Mouse (Mus musculus) cerebellum, adult 2 months (tissue): ENCODE data around the gene Pde4a. TPM values are rescaled to one million over a fixed set of nuclear protein-coding genes. Genes with fewer than 3 reads are reported as not detected.

Experiments used
- DNase-seq, 2 experiments: peaks; one replicate each; pipeline ENCODE4 v3.0.0; 2021
- H3K27ac ChIP-seq: fragments of 200-500 bp; 2 replicates; pipeline ENCODE4 v1.5.1; 2012; ENCODE audit warnings: low read length, control low read depth, inconsistent platforms; ENCODE audit not compliant: insufficient read depth
- H3K27me3 ChIP-seq: fragments of 200-500 bp; 2 replicates; pipeline ENCODE4 v1.6.1; 2012; ENCODE audit warnings: inconsistent platforms, mild to moderate bottlenecking, low read length, moderate library complexity; ENCODE audit not compliant: control insufficient read depth, insufficient read depth
- H3K4me1 ChIP-seq: fragments of 200-500 bp; 2 replicates; pipeline ENCODE4 v1.6.1; 2011; ENCODE audit warnings: low read length; ENCODE audit not compliant: control insufficient read depth, insufficient read depth
- H3K4me3 ChIP-seq: fragments of 200-500 bp; replicated peaks from 2 replicates; pipeline ENCODE3; 2011; ENCODE audit warnings: mild to moderate bottlenecking, low read depth, low read length, control low read depth; ENCODE audit not compliant: insufficient read depth
- CTCF ChIP-seq: fragments of 200-500 bp; IDR thresholded peaks from 2 replicates; pipeline ENCODE4 v1.5.1; 2011; ENCODE audit warnings: low read depth, mild to moderate bottlenecking, control low read depth, low read length, moderate library complexity, borderline replicate concordance; ENCODE audit not compliant: insufficient read depth
- POLR2A ChIP-seq: fragments of 200-500 bp; IDR thresholded peaks from 2 replicates; pipeline ENCODE4 v1.6.1; 2011; ENCODE audit warnings: low read length, control low read depth, borderline replicate concordance; ENCODE audit not compliant: insufficient read depth
- WGBS: fragments of 180-500 bp; shearing (Covaris S2); methylation state at CpG from one replicate; pipeline ENCODE4 v1.1.7; 2018; 5-methylcytosine and 5-hydroxymethylcytosine counted together
- polyA plus RNA-seq: library from polyadenylated mRNA; depleted of rRNA; stranded (reverse); fragments of >200 nt; gene quantifications from 2 replicates; pipeline ENCODE4 v1.2.3, GENCODE M21; 2012

Gene Pde4a
- polyA plus RNA-seq, 1 experiment = 57.4 TPM

GRCm38 (mm10) chr9:21165952-21166451, 488 bp downstream of the Pde4a start:
- TF ChIP-seq CTCF = peak; percentile 17; the same call in 1 of the 2 replicates
- TF ChIP-seq POLR2A = no peak
- no peak overlapping the region for H3K27ac ChIP-seq
- WGBS = 2% methylated on average over 46 of the region's 47 CpGs
- H3K4me1 ChIP-seq = peaks cover 10% of the 10 kb centered on the region; the same call in 1 of the 2 replicates
- peak overlapping the region; percentile 43 for H3K4me3 ChIP-seq
- no peak for DNase-seq
- no peaks in the 10 kb centered on the region; the same call in 1 of the 2 replicates for H3K27me3 ChIP-seq

GRCm38 (mm10) chr9:21166516-21166915, 1.0 kb downstream of the Pde4a start:
- peak overlapping the region; percentile 43 for H3K4me3 ChIP-seq
- no peaks in the 10 kb centered on the region; the same call in 1 of the 2 replicates for H3K27me3 ChIP-seq
- DNase-seq = no peak
- no peak overlapping the region for H3K27ac ChIP-seq
- TF ChIP-seq POLR2A = no peak
- TF ChIP-seq CTCF = no peak
- 19% methylated on average over 3 of the region's 3 CpGs for WGBS
- H3K4me1 ChIP-seq = peaks cover 10% of the 10 kb centered on the region; the same call in 1 of the 2 replicates

- TF ChIP-seq CTCF (no peak), POLR2A (no peak)
- no peak overlapping the region for H3K4me3 ChIP-seq
- H3K27ac ChIP-seq = no peak overlapping the region
- no peak for DNase-seq
- peaks cover 10% of the 10 kb centered on the region; the same call in 1 of the 2 replicates for H3K4me1 ChIP-seq
- 79% methylated on average over 10 of the region's 10 CpGs for WGBS
- no peaks in the 10 kb centered on the region; the same call in 1 of the 2 replicates for H3K27me3 ChIP-seq
These were observed 1.9 kb downstream of the Pde4a start for GRCm38 (mm10) chr9:21167140-21168097.

- TF ChIP-seq CTCF (peak; percentile 79), POLR2A (no peak)
- Histone ChIP-seq H3K4me1 (peaks cover 10% of the 10 kb centered on the region; the same call in 1 of the 2 replicates), H3K4me3 (peak overlapping the region; percentile 19), H3K27me3 (no peaks in the 10 kb centered on the region; the same call in 1 of the 2 replicates), H3K27ac (no peak overlapping the region)
- 30% methylated on average over 30 of the region's 30 CpGs for WGBS
- DNase-seq = peak; percentile 52 to 69
These were observed 2.9 kb downstream of the Pde4a start for GRCm38 (mm10) chr9:21168161-21169123.

- Histone ChIP-seq H3K4me3 (no peak overlapping the region), H3K27me3 (no peaks in the 10 kb centered on the region; the same call in 1 of the 2 replicates), H3K27ac (no peak overlapping the region), H3K4me1 (peaks cover 10% of the 10 kb centered on the region; the same call in 1 of the 2 replicates)
- no peak for TF ChIP-seq POLR2A
- no peak for TF ChIP-seq CTCF
- 12% methylated on average over 1 of the region's 1 CpGs for WGBS
- no peak for DNase-seq
These were observed 3.6 kb downstream of the Pde4a start for GRCm38 (mm10) chr9:21169157-21169556.

- 77% methylated on average over 6 of the region's 6 CpGs for WGBS
These were observed 6.8 kb downstream of the Pde4a start for GRCm38 (mm10) chr9:21172364-21172763.

GRCm38 (mm10) chr9:21180402-21180801, 14.9 kb downstream of the Pde4a start:
- Histone ChIP-seq H3K27ac (no peak overlapping the region), H3K4me1 (peaks cover 11% of the 10 kb centered on the region), H3K27me3 (no peaks in the 10 kb centered on the region), H3K4me3 (no peak overlapping the region)
- no peak for TF ChIP-seq POLR2A
- no peak for TF ChIP-seq CTCF
- no peak for DNase-seq
- WGBS = 42% methylated on average over 4 of the region's 4 CpGs

More at GRCm38 (mm10) chr9:21172364-21172763, 6.8 kb downstream of the Pde4a start:
- Histone ChIP-seq H3K27ac (no peak overlapping the region), H3K27me3 (no peaks in the 10 kb centered on the region), H3K4me1 (peaks cover 5% of the 10 kb centered on the region; the same call in 1 of the 2 replicates), H3K4me3 (no peak overlapping the region)
- TF ChIP-seq CTCF (no peak), POLR2A (no peak)
- no peak for DNase-seq
